Comparison of ENCODE assay signal across 26 mouse cellular contexts in genomic region chr13:71235338-71235737, GRCm38 (mm10).
DNase-seq lines count a peak whose midpoint lies in the region; ATAC-seq and TF ChIP-seq lines count a peak whose summit lies in the region.
"Had no signal": no experiment of that assay in that cellular context is flagged by ENCODE, and none has a peak within 500 bp of the region (broad histone marks: within the 10 kb centered on the region; RNA-seq: fewer than 3 reads in every experiment).

No protein-coding gene starts in this region.

- H3K9me3 ChIP-seq in CH12.LX (replicated peaks; ENCODE audit: low read length) = no peaks in the 10 kb centered on the region
- no peaks in the 10 kb centered on the region for H3K9me3 ChIP-seq in forebrain, embryonic 12.5 days
- H3K9me3 ChIP-seq: embryonic facial prominence, embryonic 13.5 days; embryonic facial prominence, embryonic 15.5 days; forebrain, embryonic 10.5 days; forebrain, embryonic 13.5 days; forebrain, embryonic 15.5 days had no signal

- no peak for TF ChIP-seq RAD21 in CH12.LX (IDR thresholded peaks at IDR 0.05; ENCODE audit: low read depth, low read length)

- TF ChIP-seq CTCF in CH12.LX (conservative IDR thresholded peaks at IDR 0.05 in 1 of 2, IDR thresholded peaks at IDR 0.05 in 1 of 2; ENCODE audit: low read depth in 2 of 2, low read length in 2 of 2) = no peak

- no peak for TF ChIP-seq EP300 in CH12.LX (IDR thresholded peaks at IDR 0.05; ENCODE audit: low read length)

- in situ Hi-C loops in CH12.LX (cut with MboI; ENCODE audit: low pct_ligation_motif_present, low pct_unique_long_range_greater_than_20kb, low sequenced_read_pairs) = no loop called here

- 89% methylated on average over 4 of the region's 4 CpGs for WGBS in forebrain, embryonic 12.5 days

- no peak for ATAC-seq in forebrain, embryonic 12.5 days (ENCODE audit: low FRiP score)
- ATAC-seq: CD4-positive, CD25-positive, alpha-beta regulatory T cell, adult 4 months; forebrain, embryonic 13.5 days; forebrain, embryonic 15.5 days; forebrain, postnatal 0 days had no signal

- H3K4me1 ChIP-seq in CH12.LX (ENCODE audit: control insufficient read depth in 1 of 2, insufficient read depth in 2 of 2) = peaks cover 0 to 15% of the 10 kb centered on the region in 2 experiments; a peak in 1 of 4 replicates
- H3K4me1 ChIP-seq in forebrain, embryonic 12.5 days = no peaks in the 10 kb centered on the region
- H3K4me1 ChIP-seq: embryonic facial prominence, embryonic 13.5 days; embryonic facial prominence, embryonic 15.5 days; forebrain, embryonic 10.5 days; forebrain, embryonic 13.5 days; forebrain, embryonic 15.5 days had no signal

- H3K4me3 ChIP-seq in CH12.LX (replicated peaks in 1 of 3; ENCODE audit: low read depth in 2 of 3, low read length in 2 of 3, poor library complexity in 1 of 3) = no peak overlapping the region
- no peak overlapping the region for H3K4me3 ChIP-seq in forebrain, embryonic 12.5 days (replicated peaks)
- H3K4me3 ChIP-seq: embryonic facial prominence, embryonic 13.5 days; embryonic facial prominence, embryonic 15.5 days; erythroblast, embryonic 14.5 days; forebrain, embryonic 10.5 days; forebrain, embryonic 13.5 days; forebrain, embryonic 15.5 days had no signal

- dilution Hi-C loops in CH12.LX (cut with MboI; ENCODE audit: extremely low pct_ligation_motif_present, extremely low pct_unique_long_range_greater_than_20kb, low sequenced_read_pairs) = no loop called here

- no peaks in the 10 kb centered on the region for H3K79me2 ChIP-seq in CH12.LX (replicated peaks; ENCODE audit: control insufficient read depth, extremely low read depth, insufficient read depth, poor library complexity, severe bottlenecking)

- no peaks in the 10 kb centered on the region for H3K27me3 ChIP-seq in CH12.LX (replicated peaks)
- no peaks in the 10 kb centered on the region for H3K27me3 ChIP-seq in forebrain, embryonic 12.5 days
- H3K27me3 ChIP-seq: forebrain, embryonic 15.5 days had no signal

- no peak overlapping the region for H3K9ac ChIP-seq in CH12.LX (ENCODE audit: insufficient read depth, low read depth)
- no peak overlapping the region for H3K9ac ChIP-seq in forebrain, embryonic 12.5 days
- H3K9ac ChIP-seq: embryonic facial prominence, embryonic 13.5 days; embryonic facial prominence, embryonic 15.5 days; forebrain, embryonic 13.5 days; forebrain, embryonic 15.5 days; forebrain, postnatal 0 days had no signal

- no peak for TF ChIP-seq POLR2A in CH12.LX (IDR thresholded peaks at IDR 0.05; ENCODE audit: low read depth, low read length)

- no peak overlapping the region for H3K27ac ChIP-seq in CH12.LX (ENCODE audit: insufficient read depth, low read depth)
- no peak overlapping the region for H3K27ac ChIP-seq in forebrain, embryonic 12.5 days
- H3K27ac ChIP-seq: embryonic facial prominence, embryonic 13.5 days; embryonic facial prominence, embryonic 15.5 days; forebrain, embryonic 10.5 days; forebrain, embryonic 13.5 days; forebrain, embryonic 15.5 days had no signal

- H3K4me2 ChIP-seq in CH12.LX (ENCODE audit: insufficient read depth, low read depth, poor library complexity, severe bottlenecking) = no peak overlapping the region
- H3K4me2 ChIP-seq in forebrain, embryonic 12.5 days = no peak overlapping the region
- H3K4me2 ChIP-seq: embryonic facial prominence, embryonic 13.5 days; embryonic facial prominence, embryonic 15.5 days; forebrain, embryonic 13.5 days; forebrain, embryonic 15.5 days had no signal

- DNase-seq in 3T3-L1 (ENCODE audit: low read depth, low spot score) (peak; percentile 43), CH12.LX (ENCODE audit: extremely low read depth) (no peak), adipocyte (ENCODE audit: low spot score) (peak; percentile 7), MN1 (ENCODE audit: low spot score) (no peak)
- DNase-seq in c-Kit-positive CD71-positive TER-119-positive erythroid progenitor cells, embryonic 14.5 days (ENCODE audit: low spot score) = peak; percentile 2
- DNase-seq in urinary bladder, postnatal 36 days (ENCODE audit: low spot score in 2 of 2) = no peak
- DNase-seq: adrenal gland, adult 2 months; adrenal gland, postnatal 10 days; adrenal gland, postnatal 25 days; B cell, adult 2 months; cerebellum, adult 11 months; cerebellum, adult 18-20 months; cerebellum, adult 8-10 months; cerebellum, adult 9-11 months; cerebellum, postnatal 36 days; embryo, embryonic 11 days; forebrain, postnatal 0 days had no signal

- H3K36me3 ChIP-seq in CH12.LX (replicated peaks in 1 of 2; ENCODE audit: control insufficient read depth in 1 of 2, insufficient read depth in 1 of 2, low read length in 1 of 2) = no peaks in the 10 kb centered on the region
- H3K36me3 ChIP-seq in forebrain, embryonic 12.5 days (replicated peaks) = no peaks in the 10 kb centered on the region
- H3K36me3 ChIP-seq: embryonic facial prominence, embryonic 13.5 days; embryonic facial prominence, embryonic 15.5 days; forebrain, embryonic 10.5 days; forebrain, embryonic 15.5 days; G1E had no signal

TF ChIP-seq in CH12.LX, 34 proteins besides CTCF, POLR2A, EP300 and RAD21:
- TF ChIP-seq MAX (IDR thresholded peaks at IDR 0.05; ENCODE audit: low read length) (no peak), JUND (conservative IDR thresholded peaks at IDR 0.05; ENCODE audit: low read depth, low read length) (no peak), TCF12 (IDR thresholded peaks at IDR 0.05; ENCODE audit: low read depth, low read length) (no peak), MAFK (IDR thresholded peaks at IDR 0.05; ENCODE audit: insufficient replicate concordance, low read length) (peak; percentile 88)

Comparison
In these comparisons a context has a peak if more than half of its experiments do, and no peak if none do; other contexts are left out.
1. DNase-seq: peak in 3T3-L1 (single experiment), adipocyte (single experiment) and c-Kit-positive CD71-positive TER-119-positive erythroid progenitor cells, embryonic 14.5 days (single experiment); none in CH12.LX (single experiment), MN1 (single experiment) and urinary bladder, postnatal 36 days (0 of 2).